Mouse (Mus musculus) urinary bladder, postnatal 36 days (tissue): Measurements from ENCODE around the gene Mkks.

Source experiments
- DNase-seq, 2 experiments: peaks; one replicate each; pipeline ENCODE4 v3.0.0; 2022; ENCODE audit warnings: low spot score in 2 of 2, mixed read lengths in 1 of 2

Gene Mkks

DNA sequence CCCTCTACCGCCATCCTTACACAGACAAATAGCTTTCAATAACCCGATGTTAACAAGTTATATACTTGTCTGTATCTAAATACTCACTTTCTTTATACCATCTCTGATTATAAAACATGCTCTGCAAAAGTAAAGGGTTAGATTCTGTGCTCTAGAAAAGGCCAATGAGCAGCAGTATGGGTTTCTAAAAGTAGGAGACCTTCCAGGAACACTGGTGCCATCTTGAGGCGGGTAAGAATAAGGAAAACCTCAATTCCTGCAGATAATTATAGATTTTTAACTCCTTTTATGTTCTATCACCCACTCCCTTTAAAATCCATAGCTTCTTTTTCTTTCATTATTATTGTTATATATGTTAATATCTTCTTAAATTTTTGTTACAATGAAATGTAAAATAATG, 55.3 kb downstream of the Mkks start:
- DNase-seq = no peak

- DNase-seq = peak in 1 of 2 experiments; percentile 13
Measured at GRCm38 (mm10) chr2:136834715-136835075, 56.5 kb downstream of the Mkks start.

GRCm38 (mm10) chr2:136833976-136834714, 57.0 kb downstream of the Mkks start:
- no peak for DNase-seq

DNA sequence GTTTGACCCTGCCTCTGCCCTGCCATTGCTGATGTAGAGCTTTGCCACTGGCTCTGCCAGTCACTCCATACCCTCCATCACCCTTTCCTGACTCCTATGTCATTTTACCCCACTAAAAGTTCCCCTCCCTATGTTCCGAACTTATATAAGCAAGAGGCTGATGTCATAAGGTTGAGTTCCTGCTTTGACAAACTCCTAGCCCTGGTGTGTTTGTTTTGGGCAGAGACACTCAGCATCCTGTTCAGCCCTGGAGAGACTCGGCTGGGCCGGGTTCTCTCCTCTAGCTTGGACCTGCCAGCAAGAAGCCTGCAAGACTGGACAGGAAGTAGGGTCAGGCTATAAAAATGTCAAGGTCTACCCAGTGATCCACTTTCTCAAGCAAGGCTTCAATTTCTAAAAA, 58.3 kb downstream of the Mkks start:
- DNase-seq = peak; percentile 14 to 54

- no peak for DNase-seq
Measured at GRCm38 (mm10) chr2:136827612-136828011, 63.6 kb downstream of the Mkks start.
